ENCODE assay signal across 8 mouse cellular contexts in the genomic region with DNA sequence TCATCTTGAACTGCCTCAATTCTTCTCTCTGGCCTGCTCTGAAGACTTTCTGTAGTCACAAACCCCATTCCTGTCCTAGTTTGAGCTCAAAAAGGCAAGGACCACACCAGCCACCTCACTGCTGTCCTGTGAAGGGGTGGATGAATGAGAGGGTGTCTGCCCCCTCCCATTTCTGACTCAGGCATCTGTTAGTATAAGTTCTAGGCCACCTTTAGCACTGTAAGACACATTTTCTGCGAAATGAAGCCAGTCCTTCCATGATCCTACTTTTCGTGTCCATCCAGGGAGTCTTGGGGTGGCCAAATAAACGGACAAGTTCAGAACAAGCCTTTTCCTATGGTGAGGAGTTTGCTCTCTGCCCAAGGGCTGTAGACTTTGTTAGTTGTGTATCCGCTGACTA. TPM values are rescaled to one million over a fixed set of nuclear protein-coding genes. Genes with fewer than 3 reads are reported as not detected.
DNase-seq lines count a peak whose midpoint lies in the region; ATAC-seq and TF ChIP-seq lines count a peak whose summit lies in the region.

A gene (minus strand): TSS at position 326 of the 400 bp plus-strand sequence.

- TF ChIP-seq EP300 in CH12.LX (IDR thresholded peaks at IDR 0.05; ENCODE audit: low read length): no peak
- no peak for TF ChIP-seq EP300 in liver, embryonic 14.5 days (IDR thresholded peaks at IDR 0.05; ENCODE audit: low read depth)

- dilution Hi-C loops in CH12.LX (cut with MboI; ENCODE audit: extremely low pct_ligation_motif_present, extremely low pct_unique_long_range_greater_than_20kb, low sequenced_read_pairs): no loop called here

- in situ Hi-C loops in CH12.LX (cut with MboI; ENCODE audit: low pct_ligation_motif_present, low pct_unique_long_range_greater_than_20kb, low sequenced_read_pairs): loop anchor here (5.0 kb wide), 1 partner anchor 35 kb away; no protein-coding TSS in a partner anchor

- TF ChIP-seq POLR2A in CH12.LX (IDR thresholded peaks at IDR 0.05; ENCODE audit: low read depth, low read length): no peak

- H3K36me3 ChIP-seq in CH12.LX (replicated peaks in 1 of 2; ENCODE audit: control insufficient read depth in 1 of 2, insufficient read depth in 1 of 2, low read length in 1 of 2): no peaks in the 10 kb centered on the region
- H3K36me3 ChIP-seq in embryonic facial prominence, embryonic 12.5 days: no peaks in the 10 kb centered on the region
- no peaks in the 10 kb centered on the region for H3K36me3 ChIP-seq in heart, embryonic 16.5 days (ENCODE audit: control insufficient read depth, insufficient read depth)
- H3K36me3 ChIP-seq in liver, embryonic 14.5 days (replicated peaks; ENCODE audit: control insufficient read depth, insufficient read depth, low read depth): no peaks in the 10 kb centered on the region

- ATAC-seq in embryonic facial prominence, embryonic 12.5 days (ENCODE audit: insufficient number of reproducible peaks, insufficient read depth, low FRiP score, low TSS enrichment): no peak
- no peak for ATAC-seq in heart, embryonic 16.5 days (replicated peaks; ENCODE audit: extremely low read depth, insufficient read depth, low FRiP score)
- no peak for ATAC-seq in liver, embryonic 14.5 days (ENCODE audit: insufficient read depth)

- 56% methylated on average over 4 of the region's 4 CpGs for WGBS in embryonic facial prominence, embryonic 12.5 days
- WGBS in heart, embryonic 16.5 days: 81% methylated on average over 4 of the region's 4 CpGs
- 46% methylated on average over 4 of the region's 4 CpGs for WGBS in liver, embryonic 14.5 days (ENCODE audit: insufficient replicate concordance)

- H3K4me3 ChIP-seq in CH12.LX (replicated peaks in 1 of 3; ENCODE audit: low read depth in 2 of 3, low read length in 2 of 3, poor library complexity in 1 of 3): peak within 1 kb of the TSS; percentile 30 to 57 (median 52)
- peak within 1 kb of the TSS; percentile 55 for H3K4me3 ChIP-seq in embryonic facial prominence, embryonic 12.5 days
- H3K4me3 ChIP-seq in heart, embryonic 16.5 days (ENCODE audit: low read length): peak within 1 kb of the TSS; percentile 67
- H3K4me3 ChIP-seq in liver, embryonic 14.5 days (ENCODE audit: insufficient read depth in 1 of 2, low read depth in 2 of 2, low read length in 2 of 2): peak within 1 kb of the TSS; percentile 33 to 50

- no peak within 1 kb of the TSS for H3K27ac ChIP-seq in CH12.LX (ENCODE audit: insufficient read depth, low read depth)
- H3K27ac ChIP-seq in embryonic facial prominence, embryonic 12.5 days: no peak within 1 kb of the TSS
- no peak within 1 kb of the TSS for H3K27ac ChIP-seq in heart, embryonic 16.5 days (ENCODE audit: low read length)
- no peak within 1 kb of the TSS for H3K27ac ChIP-seq in liver, embryonic 14.5 days

- H3K27me3 ChIP-seq in CH12.LX (replicated peaks): peaks cover 42% of the 10 kb centered on the region
- H3K27me3 ChIP-seq in embryonic facial prominence, embryonic 12.5 days: peaks cover 60% of the 10 kb centered on the region
- H3K27me3 ChIP-seq in heart, embryonic 16.5 days (ENCODE audit: control insufficient read depth, insufficient read depth, low read length): peaks cover 16% of the 10 kb centered on the region
- H3K27me3 ChIP-seq in liver, embryonic 14.5 days (ENCODE audit: control insufficient read depth, insufficient read depth, low read length): peaks cover 16% of the 10 kb centered on the region

- no peaks in the 10 kb centered on the region for H3K79me2 ChIP-seq in CH12.LX (replicated peaks; ENCODE audit: control insufficient read depth, extremely low read depth, insufficient read depth, poor library complexity, severe bottlenecking)

- no peaks in the 10 kb centered on the region for H3K9me3 ChIP-seq in CH12.LX (replicated peaks; ENCODE audit: low read length)
- no peaks in the 10 kb centered on the region for H3K9me3 ChIP-seq in embryonic facial prominence, embryonic 12.5 days
- no peaks in the 10 kb centered on the region for H3K9me3 ChIP-seq in heart, embryonic 16.5 days (replicated peaks; ENCODE audit: control insufficient read depth, low read length)
- no peaks in the 10 kb centered on the region for H3K9me3 ChIP-seq in liver, embryonic 14.5 days (ENCODE audit: control insufficient read depth, low read length)

- TF ChIP-seq CTCF in CH12.LX (conservative IDR thresholded peaks at IDR 0.05 in 1 of 2, IDR thresholded peaks at IDR 0.05 in 1 of 2; ENCODE audit: low read depth in 2 of 2, low read length in 2 of 2): no peak
- TF ChIP-seq CTCF in liver, embryonic 14.5 days (IDR thresholded peaks at IDR 0.05; ENCODE audit: low read depth): no peak

- H3K9ac ChIP-seq in CH12.LX (ENCODE audit: insufficient read depth, low read depth): peak within 1 kb of the TSS; percentile 3; the same call in 1 of the 2 replicates
- H3K9ac ChIP-seq in embryonic facial prominence, embryonic 12.5 days: peak within 1 kb of the TSS; percentile 57
- H3K9ac ChIP-seq in heart, embryonic 16.5 days (ENCODE audit: low read length): peak within 1 kb of the TSS; percentile 69
- H3K9ac ChIP-seq in liver, embryonic 14.5 days (replicated peaks): peak within 1 kb of the TSS; percentile 23; the same call in 1 of the 2 replicates

- no peak for DNase-seq in CH12.LX (ENCODE audit: extremely low read depth)
- DNase-seq in liver, embryonic 14.5 days (ENCODE audit: low read depth in 3 of 3, low spot score in 3 of 3): no peak
- no peak for DNase-seq in ovary, postnatal 36 days (ENCODE audit: low spot score)
- no peak for DNase-seq in urinary bladder, postnatal 14 days (ENCODE audit: low spot score)
- no peak for DNase-seq in adrenal gland, adult 18-20 months (ENCODE audit: low spot score in 2 of 2)
- no peak for DNase-seq in lung, postnatal 14 days

- peak within 1 kb of the TSS; percentile 66 for H3K4me2 ChIP-seq in CH12.LX (ENCODE audit: insufficient read depth, low read depth, poor library complexity, severe bottlenecking)
- H3K4me2 ChIP-seq in embryonic facial prominence, embryonic 12.5 days (replicated peaks): peak within 1 kb of the TSS; percentile 97
- H3K4me2 ChIP-seq in heart, embryonic 16.5 days (ENCODE audit: low read depth, low read length): peak within 1 kb of the TSS; percentile 79
- peak within 1 kb of the TSS; percentile 70 for H3K4me2 ChIP-seq in liver, embryonic 14.5 days (ENCODE audit: low read depth)

- H3K4me1 ChIP-seq in CH12.LX (ENCODE audit: control insufficient read depth in 1 of 2, insufficient read depth in 2 of 2): peaks cover 9 to 10% of the 10 kb centered on the region in 2 experiments
- H3K4me1 ChIP-seq in embryonic facial prominence, embryonic 12.5 days: peaks cover 21% of the 10 kb centered on the region
- peaks cover 4% of the 10 kb centered on the region for H3K4me1 ChIP-seq in heart, embryonic 16.5 days (ENCODE audit: control insufficient read depth, insufficient read depth, low read length)
- H3K4me1 ChIP-seq in liver, embryonic 14.5 days (replicated peaks; ENCODE audit: control insufficient read depth in 2 of 2, insufficient read depth in 2 of 2, low read length in 1 of 2): 0 out of 4 replicates have a peak, but pooled peaks cover 0 to 2% of the 10 kb centered on the region in 2 experiments

- no peak for TF ChIP-seq RAD21 in CH12.LX (IDR thresholded peaks at IDR 0.05; ENCODE audit: low read depth, low read length)

TF ChIP-seq in CH12.LX, 34 proteins besides CTCF, POLR2A, EP300 and RAD21:
- no peak for TF ChIP-seq CHD1 (IDR thresholded peaks at IDR 0.05; ENCODE audit: low read depth, low read length)

RNA-seq across cellular contexts. Expression of the gene that starts here (rescaled TPM):
- total RNA-seq in CH12.LX (2012; rRNA removed): 1.5 and 1.7 TPM in 2 replicates
- total RNA-seq in CH12.LX (2014; rRNA removed): 0.54 and 0.87 TPM in 2 replicates
- 1.4 and 1.9 TPM in 2 replicates for polyA plus RNA-seq in CH12.LX (2012; ENCODE audit: insufficient read length, low read depth)
- polyA plus RNA-seq in embryonic facial prominence, embryonic 12.5 days (2016; fragmentation: Nextera tagmentation; extraction: Ambion mirVana): 0.83 and 1.2 TPM in 2 replicates
- 3.6 and 4.3 TPM in 2 replicates for polyA plus RNA-seq in heart, embryonic 16.5 days (2015; fragmentation: Nextera tagmentation; extraction: Ambion mirVana)
- polyA plus RNA-seq in liver, embryonic 14.5 days (2012; rRNA removed): 0.47 and 0.53 TPM in 2 replicates
- 0.33 and 0.67 TPM in 2 replicates for polyA plus RNA-seq in liver, embryonic 14.5 days (2014; fragmentation: Nextera tagmentation; extraction: Ambion mirVana)
- 1 to 10 TPM; 1.7 to 4.7 TPM for total RNA-seq in adrenal gland, adult 18-20 months (2021)

Comparison
In these comparisons a context has a peak if more than half of its experiments do, and no peak if none do; other contexts are left out.
1. H3K9ac ChIP-seq: peak in every context shown above with its lines; median percentile 69 in heart, embryonic 16.5 days; 57 in embryonic facial prominence, embryonic 12.5 days; 23 in liver, embryonic 14.5 days; 3 in CH12.LX.